Comparison of ENCODE assay signal across 7 mouse cellular contexts in the genomic region with DNA sequence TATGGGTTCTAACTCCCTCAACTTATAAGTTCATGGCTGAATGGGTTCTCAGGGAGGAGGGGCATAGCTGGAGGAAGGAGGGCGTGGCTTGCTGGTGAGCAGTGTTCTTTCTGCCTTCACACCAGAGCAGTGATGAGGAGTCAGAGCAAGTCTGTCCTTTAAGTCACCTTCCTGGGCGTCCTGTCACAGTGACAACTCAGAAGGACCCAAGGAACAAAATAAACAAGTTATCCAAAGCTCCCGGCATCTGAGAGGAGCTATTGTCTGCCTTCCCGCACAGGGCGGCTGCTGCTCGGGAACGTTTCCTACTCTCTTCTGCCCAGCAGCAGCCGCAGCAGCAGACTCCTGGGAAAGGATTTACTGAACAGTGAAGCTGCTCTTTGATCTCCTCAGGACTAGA. TPM values are rescaled to one million over a fixed set of nuclear protein-coding genes. Genes with fewer than 3 reads are reported as not detected.
DNase-seq lines count a peak whose midpoint lies in the region; ATAC-seq lines count a peak whose summit lies in the region.

No protein-coding gene starts in this region.

- H3K9ac ChIP-seq in lung, embryonic 16.5 days (ENCODE audit: low read length), result peak overlapping the region; percentile 50
- H3K9ac ChIP-seq in forebrain, embryonic 14.5 days (ENCODE audit: low read length), result peak overlapping the region; percentile 46; the same call in 1 of the 2 replicates
- H3K9ac ChIP-seq in liver, embryonic 15.5 days, result no peak overlapping the region

- peak overlapping the region; percentile 39 for H3K4me3 ChIP-seq in lung, embryonic 16.5 days (ENCODE audit: low read length)
- peak overlapping the region; percentile 19 for H3K4me3 ChIP-seq in forebrain, embryonic 14.5 days (ENCODE audit: low read depth, low read length)
- H3K4me3 ChIP-seq in liver, embryonic 15.5 days (replicated peaks), result no peak overlapping the region

- no peaks in the 10 kb centered on the region for H3K27me3 ChIP-seq in lung, embryonic 16.5 days (ENCODE audit: control insufficient read depth, insufficient read depth, low read depth, low read length)
- H3K27me3 ChIP-seq in forebrain, embryonic 14.5 days (replicated peaks; ENCODE audit: control insufficient read depth, insufficient read depth, low read length), result no peaks in the 10 kb centered on the region
- no peaks in the 10 kb centered on the region for H3K27me3 ChIP-seq in liver, embryonic 15.5 days

- H3K36me3 ChIP-seq in lung, embryonic 16.5 days (ENCODE audit: control insufficient read depth, insufficient read depth, low read length), result no peaks in the 10 kb centered on the region; the same call in 1 of the 2 replicates
- H3K36me3 ChIP-seq in forebrain, embryonic 14.5 days (ENCODE audit: control insufficient read depth, insufficient read depth, low read length), result no peaks in the 10 kb centered on the region
- no peaks in the 10 kb centered on the region for H3K36me3 ChIP-seq in liver, embryonic 15.5 days (replicated peaks)

- WGBS in lung, embryonic 16.5 days, result 8% methylated on average over 8 of the region's 8 CpGs
- 13% methylated on average over 8 of the region's 8 CpGs for WGBS in forebrain, embryonic 14.5 days
- WGBS in liver, embryonic 15.5 days (ENCODE audit: insufficient replicate concordance), result 28% methylated on average over 8 of the region's 8 CpGs

- ATAC-seq in lung, embryonic 16.5 days (ENCODE audit: low read depth), result peak; percentile 55
- peak; percentile 68 for ATAC-seq in forebrain, embryonic 14.5 days
- ATAC-seq in liver, embryonic 15.5 days (ENCODE audit: insufficient read depth), result no peak

- peak overlapping the region; percentile 54 for H3K4me2 ChIP-seq in lung, embryonic 16.5 days (ENCODE audit: low read depth, low read length)
- peak overlapping the region; percentile 44 for H3K4me2 ChIP-seq in forebrain, embryonic 14.5 days (ENCODE audit: low read length)
- H3K4me2 ChIP-seq in liver, embryonic 15.5 days, result peak overlapping the region; percentile 43

- H3K27ac ChIP-seq in lung, embryonic 16.5 days (ENCODE audit: low read length), result peak overlapping the region; percentile 68
- H3K27ac ChIP-seq in forebrain, embryonic 14.5 days (ENCODE audit: low read depth, low read length), result no peak overlapping the region
- H3K27ac ChIP-seq in liver, embryonic 15.5 days (replicated peaks), result no peak overlapping the region

- H3K9me3 ChIP-seq in lung, embryonic 16.5 days (ENCODE audit: control insufficient read depth, low read length), result no peaks in the 10 kb centered on the region
- H3K9me3 ChIP-seq in forebrain, embryonic 14.5 days (replicated peaks; ENCODE audit: control insufficient read depth, low read length), result no peaks in the 10 kb centered on the region
- no peaks in the 10 kb centered on the region for H3K9me3 ChIP-seq in liver, embryonic 15.5 days (replicated peaks)

- intact Hi-C loops in gastrocnemius, postnatal 14 days (cut with DNase I; ENCODE audit: low total_unique reads), result no loop called here

- H3K4me1 ChIP-seq in lung, embryonic 16.5 days (replicated peaks; ENCODE audit: control insufficient read depth, insufficient read depth, low read length), result peaks cover 20% of the 10 kb centered on the region
- 0 out of 2 replicates have a peak, but pooled peaks cover 15% of the 10 kb centered on the region for H3K4me1 ChIP-seq in forebrain, embryonic 14.5 days (ENCODE audit: control insufficient read depth, insufficient read depth, low read length)
- H3K4me1 ChIP-seq in liver, embryonic 15.5 days (replicated peaks), result 0 out of 2 replicates have a peak, but pooled peaks cover 7% of the 10 kb centered on the region

- no peak for DNase-seq in lung, postnatal 14 days
- DNase-seq in forebrain, embryonic 14.5 days (ENCODE audit: low spot score), result no peak
- no peak for DNase-seq in adipocyte (ENCODE audit: low spot score)
- DNase-seq in gastrocnemius, postnatal 14 days, result no peak
- no peak for DNase-seq in urinary bladder, adult 18-20 months (ENCODE audit: low spot score in 2 of 2)

RNA-seq across cellular contexts. Expression of a gene that starts 34.6 kb away (rescaled TPM):
- polyA plus RNA-seq in lung, embryonic 16.5 days (2015; fragmentation: Nextera tagmentation; extraction: Ambion mirVana), result 14.1 and 14.6 TPM in 2 replicates
- polyA plus RNA-seq in forebrain, embryonic 14.5 days (2014; fragmentation: Nextera tagmentation; extraction: Ambion mirVana), result 12.1 and 12.2 TPM in 2 replicates
- polyA plus RNA-seq in liver, embryonic 15.5 days (2015; fragmentation: Nextera tagmentation; extraction: Ambion mirVana), result 0.58 and 0.67 TPM in 2 replicates
- total RNA-seq in gastrocnemius, postnatal 14 days (2021), result 1 to 10 TPM; 8.8 to 9.2 TPM

RNA-seq across cellular contexts. Expression of a gene that starts 45.0 kb away (rescaled TPM):
- polyA plus RNA-seq in lung, embryonic 16.5 days (2015; fragmentation: Nextera tagmentation; extraction: Ambion mirVana), result 2.4 TPM in 2 replicates
- polyA plus RNA-seq in forebrain, embryonic 14.5 days (2014; fragmentation: Nextera tagmentation; extraction: Ambion mirVana), result 3.0 and 4.5 TPM in 2 replicates
- 1.5 and 1.8 TPM in 2 replicates for polyA plus RNA-seq in liver, embryonic 15.5 days (2015; fragmentation: Nextera tagmentation; extraction: Ambion mirVana)
- 1 to 10 TPM; 3.7 to 3.8 TPM for total RNA-seq in gastrocnemius, postnatal 14 days (2021)
